Mouse (Mus musculus): ENCODE results near the gene Vmn2r13. TPM values are rescaled to one million over a fixed set of nuclear protein-coding genes. Genes with fewer than 3 reads are reported as not detected.
"Not testable (repeated sequence)": the region's sequence is repeated elsewhere in the genome, so short reads cannot be mapped to it uniquely, and the experiment has no call there.

Vmn2r13 gene
- not detected for total RNA-seq (2018; cell fraction: chromatin; rRNA removed)
- total RNA-seq (2018; cell fraction: cytosol; rRNA removed), result not detected
- total RNA-seq (2018; cell fraction: nucleus; rRNA removed), result not detected
- polyA plus RNA-seq (2018), result not detected in 3 replicates

DNA sequence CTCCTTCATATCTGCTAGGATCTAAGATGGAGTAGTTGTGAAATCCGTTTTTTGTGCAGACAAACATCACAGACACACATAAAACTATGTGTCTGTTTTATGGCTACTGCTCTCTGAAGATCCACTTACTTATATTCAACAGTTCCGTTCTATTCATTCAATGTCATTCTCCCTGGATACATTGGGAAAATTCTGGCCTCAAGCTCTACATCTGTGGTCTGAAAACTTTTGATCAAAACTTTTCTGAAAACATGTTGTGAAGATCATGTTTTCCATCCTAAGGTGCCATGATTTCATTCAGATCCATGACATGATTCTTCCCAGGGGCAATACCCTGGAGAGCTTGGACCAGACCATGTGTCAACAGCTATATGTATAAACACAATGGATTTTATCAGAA, at the start of gene Vmn2r13:
Gene Vmn2r13, minus strand, starts transcription at position 101 of the 400 bp plus-strand sequence.
- not testable (repeated sequence) for H3K79me2 ChIP-seq (ENCODE audit: inconsistent target); H3K27ac ChIP-seq; H3K36me3 ChIP-seq (ENCODE audit: inconsistent target); H3K4me3 ChIP-seq (ENCODE audit: inconsistent target)
- 55% methylated on average over 2 of the region's 2 CpGs for WGBS (ENCODE audit: missing documents)

GRCm38 (mm10) chr5:109224608-109225007, 32.6 kb upstream of the Vmn2r13 start, which contains the start of gene Vmn2r14:
Gene Vmn2r14 (minus strand): TSS chr5:109224708.
- WGBS (ENCODE audit: missing documents), result 70% methylated on average over 3 of the region's 3 CpGs
- Histone ChIP-seq H3K4me3 (ENCODE audit: inconsistent target) (no peak within 1 kb of the TSS), H3K36me3 (ENCODE audit: inconsistent target) (no peaks in the 10 kb centered on the region), H3K27ac (no peak within 1 kb of the TSS), H3K79me2 (ENCODE audit: inconsistent target) (no peaks in the 10 kb centered on the region)

DNA sequence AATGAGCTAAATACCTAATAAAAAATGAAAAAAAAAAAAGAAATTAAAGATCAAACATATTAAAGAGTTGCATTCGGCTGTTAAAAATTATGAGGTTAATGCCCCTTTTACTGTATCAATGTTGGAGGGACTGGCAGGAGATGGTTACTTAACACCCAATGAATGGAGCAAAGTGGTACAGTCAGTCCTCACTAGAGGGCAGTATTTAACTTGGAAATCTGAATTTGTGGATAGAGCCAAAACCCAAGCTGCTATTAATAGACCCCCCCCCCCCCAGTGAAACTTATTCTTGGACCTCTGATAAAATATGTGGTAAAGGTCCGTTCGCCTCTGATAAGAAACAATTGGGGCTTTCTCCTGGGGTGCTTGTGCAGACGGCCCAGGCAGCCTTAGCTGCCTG, 25.1 kb downstream of the Vmn2r13 start:
- H3K4me3 ChIP-seq (ENCODE audit: inconsistent target); H3K79me2 ChIP-seq (ENCODE audit: inconsistent target); H3K27ac ChIP-seq; H3K36me3 ChIP-seq (ENCODE audit: inconsistent target): not testable (repeated sequence)
- WGBS (ENCODE audit: missing documents), result 94% methylated on average over 4 of the region's 4 CpGs

DNA sequence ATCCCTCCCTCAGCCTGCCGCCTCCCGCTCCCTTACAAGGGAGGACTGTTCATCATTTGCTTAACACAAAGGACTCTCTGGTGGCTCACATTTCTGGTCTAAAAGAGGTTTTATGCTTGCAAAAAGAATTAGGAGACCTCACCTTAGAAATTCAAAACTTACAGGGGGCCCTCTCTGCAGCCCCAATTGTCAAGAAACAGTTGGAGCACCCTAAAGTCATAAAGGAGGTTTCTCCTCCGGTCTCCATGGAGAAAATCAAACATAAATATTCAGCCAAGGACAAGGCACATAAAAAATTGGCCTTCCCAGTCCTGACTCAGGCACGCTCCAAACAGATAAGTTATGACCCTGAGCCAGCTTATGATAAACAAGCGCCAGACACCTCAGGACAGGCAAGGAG, 31.9 kb downstream of the Vmn2r13 start:
- no peaks in the 10 kb centered on the region for H3K79me2 ChIP-seq (ENCODE audit: inconsistent target)
- H3K27ac ChIP-seq, result no peak overlapping the region
- H3K36me3 ChIP-seq (ENCODE audit: inconsistent target), result no peaks in the 10 kb centered on the region
- H3K4me3 ChIP-seq (ENCODE audit: inconsistent target), result no peak overlapping the region
- 89% methylated on average over 5 of the region's 5 CpGs for WGBS (ENCODE audit: missing documents)

DNA sequence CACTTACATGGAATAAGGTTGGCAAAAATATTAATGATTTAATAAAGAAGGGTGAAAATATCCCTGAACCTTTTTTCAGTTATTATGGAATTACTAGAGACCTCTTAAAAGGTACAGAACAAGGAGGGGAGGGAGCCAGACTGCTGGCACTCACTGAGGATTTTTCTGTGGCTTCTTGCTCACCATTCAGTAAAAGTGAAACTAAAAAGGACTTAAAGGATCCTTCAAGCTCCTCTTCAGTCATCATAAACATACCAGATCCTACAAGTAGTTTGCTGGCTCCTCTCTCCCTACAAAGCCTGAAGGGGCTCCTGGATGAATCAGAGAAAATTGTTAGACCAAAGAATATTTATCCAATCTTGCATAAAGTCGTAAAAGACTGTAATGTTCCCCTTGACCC, 32.4 kb downstream of the Vmn2r13 start:
- 82% methylated on average over 1 of the region's 1 CpGs for WGBS (ENCODE audit: missing documents)
- not testable (repeated sequence) for H3K36me3 ChIP-seq (ENCODE audit: inconsistent target); H3K4me3 ChIP-seq (ENCODE audit: inconsistent target); H3K27ac ChIP-seq; H3K79me2 ChIP-seq (ENCODE audit: inconsistent target)

DNA sequence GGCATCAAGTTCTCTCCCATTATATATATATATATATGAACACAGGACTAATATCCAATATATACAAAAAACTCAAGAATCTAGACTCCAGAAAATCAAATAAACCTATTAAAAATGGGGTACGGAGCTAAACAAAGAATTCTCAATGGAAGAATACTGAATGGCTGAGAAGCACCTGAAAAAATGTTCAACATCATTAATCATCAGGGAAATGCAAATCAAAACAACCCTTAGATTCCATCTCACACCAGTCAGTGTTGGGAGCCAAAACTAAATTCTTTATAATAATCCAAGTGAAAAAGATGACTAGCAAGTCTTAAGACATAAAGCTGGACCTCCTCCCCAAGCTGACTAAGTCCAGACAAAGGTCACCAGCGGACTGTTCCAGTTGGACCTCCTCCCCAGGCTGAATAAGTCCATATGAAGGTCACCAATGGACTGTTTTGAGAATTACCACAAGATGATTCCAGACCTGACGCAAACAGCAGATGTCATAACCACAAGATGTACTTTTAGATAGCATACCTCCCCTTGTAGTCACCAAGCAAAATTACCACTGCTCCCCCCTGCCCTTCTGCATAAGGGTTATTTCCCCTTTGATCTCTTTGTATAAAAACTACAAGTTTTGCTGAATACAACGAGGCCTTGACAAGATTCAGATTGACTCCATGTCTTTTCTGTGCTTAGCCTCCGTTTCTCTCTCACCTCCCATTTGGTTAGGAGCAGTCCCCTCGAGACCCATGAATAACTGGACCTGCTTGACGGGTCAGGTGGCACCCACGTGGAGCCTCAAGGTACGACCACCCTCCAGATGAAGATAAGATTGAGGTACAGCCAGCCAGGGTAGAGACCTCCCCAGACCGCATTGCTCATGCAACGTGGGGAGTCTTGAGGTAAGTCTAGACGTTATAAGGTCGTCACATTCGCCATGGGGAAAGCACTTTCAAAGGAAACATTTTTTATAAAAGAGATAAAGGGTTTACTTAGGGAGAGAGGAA, 33.2 kb downstream of the Vmn2r13 start:
- 77% methylated on average over 14 of the region's 14 CpGs for WGBS (ENCODE audit: missing documents)
- H3K79me2 ChIP-seq (ENCODE audit: inconsistent target); H3K27ac ChIP-seq; H3K36me3 ChIP-seq (ENCODE audit: inconsistent target); H3K4me3 ChIP-seq (ENCODE audit: inconsistent target): not testable (repeated sequence)

DNA sequence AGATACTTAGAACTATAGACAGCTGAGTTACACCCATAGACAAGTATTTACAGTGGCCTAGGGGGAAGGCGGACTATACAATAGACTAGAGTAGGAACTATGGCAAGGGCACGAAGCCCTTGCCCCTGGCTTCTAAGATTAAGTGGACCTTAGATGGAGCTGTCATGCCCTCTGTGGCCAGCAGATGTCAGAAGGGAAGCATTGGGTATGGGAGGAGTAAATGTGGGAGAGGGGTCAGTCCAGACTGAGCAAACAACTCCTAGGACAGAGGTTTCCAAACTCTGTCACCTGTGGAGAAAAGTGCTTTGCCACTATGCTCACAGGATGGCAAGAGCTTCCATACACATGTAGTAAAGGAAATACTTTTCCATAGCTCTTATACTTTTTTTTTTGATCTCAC, 52.5 kb downstream of the Vmn2r13 start:
- no peak overlapping the region for H3K4me3 ChIP-seq (ENCODE audit: inconsistent target)
- no peaks in the 10 kb centered on the region for H3K79me2 ChIP-seq (ENCODE audit: inconsistent target)
- 79% methylated on average over 2 of the region's 2 CpGs for WGBS (ENCODE audit: missing documents)
- H3K27ac ChIP-seq, result no peak overlapping the region
- H3K36me3 ChIP-seq (ENCODE audit: inconsistent target), result no peaks in the 10 kb centered on the region

DNA sequence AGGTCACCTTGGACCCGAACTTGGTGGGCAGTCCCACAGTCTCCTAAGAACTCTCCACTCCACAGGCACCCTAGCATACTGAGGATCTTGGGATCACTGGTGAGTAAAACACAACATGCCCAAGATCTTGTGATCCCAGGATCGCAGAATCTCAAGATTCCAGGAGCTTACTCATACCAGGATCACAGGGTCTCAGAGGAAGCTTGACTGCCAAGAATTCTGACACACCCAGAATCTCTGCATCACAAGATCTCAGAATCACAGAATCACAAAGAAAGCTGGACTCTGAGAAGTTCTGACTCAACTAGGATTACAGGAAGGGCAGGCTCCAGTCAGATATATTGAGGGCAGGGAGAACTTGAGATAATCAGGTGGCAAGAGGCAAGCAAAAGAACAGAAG, 55.3 kb downstream of the Vmn2r13 start:
- WGBS (ENCODE audit: missing documents), result 79% methylated on average over 2 of the region's 2 CpGs
- no peaks in the 10 kb centered on the region for H3K79me2 ChIP-seq (ENCODE audit: inconsistent target)
- H3K4me3 ChIP-seq (ENCODE audit: inconsistent target), result no peak overlapping the region
- no peaks in the 10 kb centered on the region for H3K36me3 ChIP-seq (ENCODE audit: inconsistent target)
- no peak overlapping the region for H3K27ac ChIP-seq

Other genes with a start within 250 kb of the Vmn2r13 start
- not detected in 3 replicates for gene Vmn2r10, start 185.7 kb downstream of the Vmn2r13 start, polyA plus RNA-seq (2018)
- gene Vmn2r11, start 132.6 kb downstream of the Vmn2r13 start, polyA plus RNA-seq (2018), result not detected in 3 replicates
- gene Vmn2r12, start 94.2 kb downstream of the Vmn2r13 start, polyA plus RNA-seq (2018), result not detected in 3 replicates
- not detected in 3 replicates for gene Vmn2r14, start 32.5 kb upstream of the Vmn2r13 start, polyA plus RNA-seq (2018)
- not detected in 3 replicates for gene Vmn2r15, start 105.4 kb upstream of the Vmn2r13 start, polyA plus RNA-seq (2018)
- gene Vmn2r16, start 138.0 kb upstream of the Vmn2r13 start, polyA plus RNA-seq (2018), result not detected in 3 replicates
- not detected in 3 replicates for gene Vmn2r17, start 227.5 kb upstream of the Vmn2r13 start, polyA plus RNA-seq (2018)

Measured in macrophage (primary cell).